Mouse (Mus musculus) frontal cortex, postnatal 10 days (tissue): ENCODE data around the gene Lrrc9.
A peak's percentile ranks its signal among the peaks of the same experiment; 100 is the strongest.

Experiments
- DNase-seq, 2 experiments: peaks; one replicate each; pipeline ENCODE4 v3.0.0; 2022; ENCODE audit warnings: low spot score in 2 of 2, mixed read lengths in 1 of 2

Lrrc9 gene

GRCm38 (mm10) chr12:72467789-72468188, 26.1 kb downstream of the Lrrc9 start:
- no peak for DNase-seq

- no peak for DNase-seq
These were observed 35.2 kb downstream of the Lrrc9 start for GRCm38 (mm10) chr12:72476773-72477450.

- DNase-seq, result no peak
These were observed 40.6 kb downstream of the Lrrc9 start for GRCm38 (mm10) chr12:72482226-72482625.

GRCm38 (mm10) chr12:72484872-72485271, 43.2 kb downstream of the Lrrc9 start:
- DNase-seq, result no peak

GRCm38 (mm10) chr12:72487498-72487897, 45.8 kb downstream of the Lrrc9 start:
- no peak for DNase-seq

DNA sequence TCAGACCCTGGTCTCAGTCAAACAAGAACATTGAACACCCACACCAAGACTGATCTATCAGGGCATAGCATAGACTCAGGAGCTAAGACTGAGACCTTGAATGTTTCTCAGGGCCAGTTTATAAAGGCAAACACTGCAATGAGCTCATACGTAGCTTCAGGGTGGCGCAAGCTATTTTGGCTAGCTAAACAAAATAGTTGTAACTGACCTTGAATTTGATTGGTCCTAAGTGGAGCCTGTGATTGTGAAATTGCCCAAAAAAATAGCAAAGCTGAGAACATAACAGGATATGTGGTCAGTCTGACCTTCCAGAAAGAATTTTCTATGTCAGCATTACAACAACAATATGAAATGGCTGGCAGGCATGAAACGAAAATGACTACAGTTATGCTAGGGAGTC, 48.3 kb downstream of the Lrrc9 start:
- no peak for DNase-seq

- DNase-seq, result no peak
These were observed 49.5 kb downstream of the Lrrc9 start for GRCm38 (mm10) chr12:72491063-72491719.

DNA sequence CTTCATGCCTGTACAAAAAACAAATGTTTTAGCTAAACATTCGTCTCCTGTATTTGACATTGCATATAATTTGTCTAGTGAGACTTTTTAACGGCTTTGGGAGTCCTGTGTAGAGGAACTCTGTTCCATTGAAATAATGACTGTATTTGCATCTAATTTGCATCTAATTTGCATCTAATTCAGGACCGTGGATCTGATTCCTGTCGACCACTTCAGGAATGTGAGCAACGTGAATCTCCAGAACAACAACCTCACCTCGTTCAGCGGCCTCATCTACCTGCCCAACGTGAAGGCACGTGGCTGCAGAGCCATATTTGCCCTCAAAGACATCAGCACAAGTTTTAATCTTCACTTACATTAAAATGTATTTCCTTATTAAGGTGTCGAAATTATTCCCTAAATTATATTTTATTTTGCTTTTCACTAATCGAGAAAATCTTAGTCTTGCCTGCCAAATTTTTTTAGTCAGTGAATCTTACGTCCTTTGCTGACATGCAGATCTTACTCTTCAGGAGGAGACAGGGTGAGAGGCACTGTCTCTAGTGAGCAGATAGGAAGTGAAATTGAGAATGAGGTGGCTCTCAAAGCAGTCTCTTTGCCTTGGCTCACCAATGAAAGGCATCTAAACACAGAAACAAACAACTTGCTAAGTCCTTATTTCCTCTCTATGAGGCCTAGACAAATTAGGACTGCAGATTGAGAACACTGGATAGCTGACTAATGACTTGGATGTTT, 55.4 kb downstream of the Lrrc9 start:
- no peak for DNase-seq

DNA sequence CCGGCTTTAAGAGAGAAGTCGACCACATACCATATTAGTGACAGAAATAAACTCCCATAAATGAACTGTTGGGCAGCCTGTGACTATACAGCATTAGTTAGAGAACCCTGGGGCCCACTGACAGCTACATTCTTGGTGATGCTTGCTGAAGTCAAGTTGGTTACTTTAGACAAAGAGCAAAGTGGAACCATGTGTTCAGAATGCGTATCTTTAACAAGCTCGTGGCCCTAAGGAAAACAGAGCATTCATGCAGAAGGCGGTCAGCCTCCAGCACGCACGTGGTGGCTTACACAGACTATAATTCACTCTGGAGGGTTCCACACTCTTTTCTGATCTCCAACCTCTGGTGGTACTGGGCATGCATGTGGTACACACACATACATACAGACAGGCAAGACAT, 67.9 kb downstream of the Lrrc9 start:
- DNase-seq, result no peak

GRCm38 (mm10) chr12:72515446-72515845, 73.8 kb downstream of the Lrrc9 start:
- DNase-seq, result no peak

GRCm38 (mm10) chr12:72518114-72518728, 76.6 kb downstream of the Lrrc9 start:
- no peak for DNase-seq

DNA sequence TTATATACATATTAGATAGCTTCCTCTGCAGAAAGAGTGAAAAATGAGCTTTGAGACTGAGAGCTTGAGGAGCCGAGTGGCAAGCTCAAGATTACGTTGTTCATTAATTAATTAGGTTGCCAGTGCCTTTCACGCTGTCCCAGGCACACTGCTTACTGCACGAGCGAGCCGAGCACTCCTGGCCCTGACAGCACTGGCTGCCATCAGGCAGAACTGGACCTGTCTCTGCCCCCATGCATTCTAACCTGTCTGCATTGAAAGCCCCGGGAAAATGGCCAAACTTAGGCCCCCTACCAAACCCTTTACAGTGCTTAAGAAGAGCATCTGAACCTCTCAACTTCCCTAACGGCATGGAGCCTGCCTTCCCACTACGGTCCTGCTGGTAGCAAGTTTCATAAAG, 77.7 kb downstream of the Lrrc9 start:
- DNase-seq, result no peak

DNA sequence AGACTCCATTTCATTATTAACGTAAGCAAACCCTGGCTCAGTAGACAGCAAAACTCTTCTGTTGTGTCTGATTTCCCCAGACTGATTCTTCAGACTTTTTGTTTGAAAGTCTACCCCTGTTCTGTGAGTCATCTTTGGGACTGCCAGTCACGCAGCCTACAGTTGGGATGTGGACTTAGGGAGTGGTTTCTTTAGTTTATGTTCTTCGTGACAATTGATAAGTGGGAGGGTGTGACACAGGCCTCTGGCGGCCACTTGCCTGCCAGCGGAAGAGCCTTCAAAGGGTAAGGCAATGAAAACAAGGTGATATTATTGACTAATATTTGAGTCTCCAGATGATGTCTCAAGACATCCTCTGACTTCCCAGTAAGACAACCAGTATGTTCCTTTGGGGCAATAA, 78.2 kb downstream of the Lrrc9 start:
- no peak for DNase-seq

DNA sequence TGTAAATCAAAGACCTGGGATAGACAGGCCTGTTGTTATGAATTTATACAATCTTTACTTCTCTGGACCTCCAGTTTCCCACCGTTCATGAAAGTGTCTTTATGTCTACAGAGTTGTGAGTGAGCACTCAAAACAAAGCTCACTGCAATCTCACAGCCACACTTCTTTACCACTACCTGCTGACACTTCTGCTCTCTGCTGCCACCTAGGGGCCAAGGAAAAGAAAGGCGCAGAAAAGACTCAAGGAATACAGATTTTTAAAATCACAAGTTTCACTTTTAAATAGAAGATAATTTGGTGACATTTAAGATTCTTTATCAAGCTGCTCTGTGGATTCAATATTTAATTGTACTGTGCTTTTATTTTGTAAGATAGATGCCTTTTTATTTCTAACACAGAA, 79.0 kb downstream of the Lrrc9 start:
- peak in 1 of 2 experiments; percentile 40 for DNase-seq

GRCm38 (mm10) chr12:72525588-72525987, 83.9 kb downstream of the Lrrc9 start:
- DNase-seq, result no peak

DNA sequence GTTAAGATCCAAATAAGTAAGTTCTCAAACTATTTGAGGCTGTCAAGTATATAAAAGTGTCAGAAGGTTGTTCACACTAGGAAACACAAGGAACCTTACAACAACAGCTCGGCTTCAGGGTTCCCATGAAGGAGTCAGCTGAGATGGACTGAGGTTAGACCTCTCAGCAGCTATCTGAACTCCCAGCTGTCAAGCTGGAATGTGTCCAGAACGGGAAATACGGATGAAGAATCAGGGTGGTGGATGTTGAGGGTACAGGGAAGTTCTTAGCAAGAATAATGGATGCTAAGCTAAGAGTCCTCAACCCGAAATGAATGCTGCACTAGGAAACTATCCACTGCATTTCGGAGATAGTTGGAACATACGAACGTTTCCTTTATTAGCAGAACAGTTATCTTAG, 90.6 kb downstream of the Lrrc9 start:
- DNase-seq, result no peak

DNA sequence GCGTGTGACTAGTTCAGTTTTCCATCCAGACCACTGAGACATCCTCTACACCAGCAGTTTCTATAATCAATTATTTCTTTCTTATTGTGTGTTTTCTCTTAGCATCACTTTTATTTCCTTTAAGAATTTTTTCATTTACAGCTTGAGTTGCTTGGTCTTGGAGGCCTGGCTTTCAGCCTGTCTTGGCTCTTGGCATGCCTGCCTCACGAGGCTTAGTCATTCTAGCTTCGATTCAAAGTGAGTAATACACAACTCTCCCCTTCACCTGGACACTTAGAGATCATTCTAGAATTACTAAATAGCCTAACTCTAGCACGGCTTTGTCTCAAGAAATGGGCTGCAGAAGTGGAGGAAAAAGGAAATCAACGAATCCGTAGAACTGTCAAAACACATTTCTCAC, 92.3 kb downstream of the Lrrc9 start:
- no peak for DNase-seq

GRCm38 (mm10) chr12:72535599-72535998, 93.9 kb downstream of the Lrrc9 start:
- no peak for DNase-seq

DNA sequence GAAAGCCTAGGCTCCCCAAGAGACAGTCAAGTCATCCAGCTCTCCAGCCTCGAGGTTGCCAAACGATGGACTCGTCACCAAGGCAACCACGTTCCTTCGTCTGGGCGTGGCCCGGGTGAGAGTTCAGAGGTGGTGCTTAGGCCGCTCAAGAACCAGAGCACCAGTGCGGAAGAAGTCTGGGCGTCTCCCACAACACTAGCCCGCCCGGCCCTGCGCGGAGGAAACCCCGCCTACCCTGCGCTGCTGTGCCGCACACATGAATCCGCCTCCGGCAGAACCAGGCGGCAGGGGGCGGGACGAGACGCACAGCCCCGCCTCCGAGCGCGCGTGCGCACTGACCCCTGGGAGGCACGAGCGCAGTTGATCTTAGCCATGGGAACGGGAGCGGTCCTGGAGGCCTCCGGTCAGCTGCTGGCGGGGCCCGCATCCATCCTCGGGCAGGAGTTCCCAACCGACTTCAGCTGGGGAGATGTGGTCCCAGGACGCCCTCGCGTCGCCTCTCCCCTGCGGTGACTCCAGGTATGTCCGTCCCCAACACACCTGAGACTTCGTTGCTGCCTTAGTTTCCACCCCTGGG, 94.4 kb downstream of the Lrrc9 start, which contains the start of gene Pcnx4:
TSS of gene Pcnx4 (plus strand) at position 363 of the 577 bp plus-strand sequence.
- peak; percentile 90 to 94 for DNase-seq

- DNase-seq, result peak in 1 of 2 experiments; percentile 19
These were observed 96.9 kb downstream of the Lrrc9 start for GRCm38 (mm10) chr12:72538571-72538970.

- no peak for DNase-seq
These were observed 112.7 kb downstream of the Lrrc9 start for GRCm38 (mm10) chr12:72554347-72554746.

GRCm38 (mm10) chr12:72564281-72564795, 122.7 kb downstream of the Lrrc9 start:
- DNase-seq, result no peak
